Mouse (Mus musculus): ENCODE data around the gene Drc7. TPM values are rescaled to one million over a fixed set of nuclear protein-coding genes. Genes with fewer than 3 reads are reported as not detected.
"Not testable (repeated sequence)": the region's sequence is repeated elsewhere in the genome, so short reads cannot be mapped to it uniquely, and the experiment has no call there.

Drc7 gene
- 0.80 and 1.2 TPM in 2 replicates for polyA plus RNA-seq (2012; rRNA removed)

GRCm38 (mm10) chr8:95054927-95055510, at the start of gene Drc7:
Gene Drc7 (plus strand): TSS chr8:95055103.
- DNase-seq (ENCODE audit: extremely low spot score in 1 of 2, low spot score in 1 of 2): peak in 1 of 2 experiments; percentile 50

- DNase-seq (ENCODE audit: extremely low spot score in 1 of 2, low spot score in 1 of 2): no peak
Measured at GRCm38 (mm10) chr8:95012442-95012919, 42.4 kb upstream of the Drc7 start.

- no peak for DNase-seq (ENCODE audit: extremely low spot score in 1 of 2, low spot score in 1 of 2)
Measured at GRCm38 (mm10) chr8:95015866-95016265, 39.0 kb upstream of the Drc7 start.

- no peak for DNase-seq (ENCODE audit: extremely low spot score in 1 of 2, low spot score in 1 of 2)
Measured at GRCm38 (mm10) chr8:95016684-95017083, 38.2 kb upstream of the Drc7 start.

GRCm38 (mm10) chr8:95017451-95017850, 37.5 kb upstream of the Drc7 start, which contains the start of gene Adgrg3:
Gene Adgrg3 (plus strand): TSS chr8:95017692.
- DNase-seq (ENCODE audit: extremely low spot score in 1 of 2, low spot score in 1 of 2): no peak

- DNase-seq (ENCODE audit: extremely low spot score in 1 of 2, low spot score in 1 of 2): no peak
Measured at GRCm38 (mm10) chr8:95017969-95018635, 36.8 kb upstream of the Drc7 start.

- DNase-seq (ENCODE audit: extremely low spot score in 1 of 2, low spot score in 1 of 2): no peak
Measured at GRCm38 (mm10) chr8:95020293-95020777, 34.6 kb upstream of the Drc7 start.

GRCm38 (mm10) chr8:95020821-95021220, 34.1 kb upstream of the Drc7 start:
- no peak for DNase-seq (ENCODE audit: extremely low spot score in 1 of 2, low spot score in 1 of 2)

GRCm38 (mm10) chr8:95023201-95023600, 31.7 kb upstream of the Drc7 start:
- DNase-seq (ENCODE audit: extremely low spot score in 1 of 2, low spot score in 1 of 2): no peak

GRCm38 (mm10) chr8:95024387-95024786, 30.5 kb upstream of the Drc7 start:
- no peak for DNase-seq (ENCODE audit: extremely low spot score in 1 of 2, low spot score in 1 of 2)

GRCm38 (mm10) chr8:95025421-95025820, 29.5 kb upstream of the Drc7 start:
- DNase-seq (ENCODE audit: extremely low spot score in 1 of 2, low spot score in 1 of 2): peak in 1 of 2 experiments; percentile 20

- not testable (repeated sequence) for DNase-seq (ENCODE audit: extremely low spot score in 1 of 2, low spot score in 1 of 2)
Measured at GRCm38 (mm10) chr8:95028391-95028790, 26.5 kb upstream of the Drc7 start.

- DNase-seq (ENCODE audit: extremely low spot score in 1 of 2, low spot score in 1 of 2): peak; percentile 28 to 66
Measured at GRCm38 (mm10) chr8:95037106-95037925, 17.6 kb upstream of the Drc7 start.

- no peak for DNase-seq (ENCODE audit: extremely low spot score in 1 of 2, low spot score in 1 of 2)
Measured at GRCm38 (mm10) chr8:95041883-95042784, 12.8 kb upstream of the Drc7 start.

GRCm38 (mm10) chr8:95044811-95045210, 10.1 kb upstream of the Drc7 start:
- no peak for DNase-seq (ENCODE audit: extremely low spot score in 1 of 2, low spot score in 1 of 2)

- no peak for DNase-seq (ENCODE audit: extremely low spot score in 1 of 2, low spot score in 1 of 2)
Measured at GRCm38 (mm10) chr8:95046982-95047381, 7.9 kb upstream of the Drc7 start.

- DNase-seq (ENCODE audit: extremely low spot score in 1 of 2, low spot score in 1 of 2): no peak
Measured at GRCm38 (mm10) chr8:95047884-95048680, 6.8 kb upstream of the Drc7 start.

- DNase-seq (ENCODE audit: extremely low spot score in 1 of 2, low spot score in 1 of 2): no peak
Measured at GRCm38 (mm10) chr8:95049636-95050035, 5.3 kb upstream of the Drc7 start.

GRCm38 (mm10) chr8:95054438-95054837, 465 bp upstream of the Drc7 start:
- no peak for DNase-seq (ENCODE audit: extremely low spot score in 1 of 2, low spot score in 1 of 2)

All from frontal cortex, adult 2 months (tissue).